Mouse (Mus musculus): ENCODE results near the gene Mical3.
A peak's percentile ranks its signal among the peaks of the same experiment; 100 is the strongest.

Mical3 gene

DNA sequence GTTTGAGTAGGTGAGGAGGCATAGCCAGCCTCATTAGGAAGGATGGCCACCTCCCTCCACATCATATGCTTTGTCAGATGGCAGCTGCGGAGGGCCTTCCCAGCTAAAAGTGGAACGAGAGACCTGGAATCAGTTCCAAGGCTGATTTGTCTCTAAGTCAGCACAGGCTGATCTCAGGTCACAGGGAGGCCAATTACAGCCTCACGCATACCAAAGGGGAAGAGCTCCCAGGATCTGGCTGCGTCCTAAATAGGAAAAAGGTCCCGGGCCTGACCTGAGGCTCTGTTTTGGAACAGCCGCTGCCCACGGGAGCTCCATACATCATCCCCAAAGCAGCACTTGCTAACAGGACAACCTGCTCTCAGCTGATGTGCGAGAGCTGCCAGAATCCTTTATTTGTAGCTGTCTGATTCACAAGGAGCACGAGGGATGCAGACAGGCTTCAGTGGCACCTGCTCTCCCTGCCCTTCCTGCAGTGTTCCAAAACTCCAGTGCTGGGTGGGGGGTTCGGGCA, 143.2 kb downstream of the Mical3 start:
- no peak for DNase-seq (ENCODE audit: low read depth, low spot score)
- Histone ChIP-seq H3K36me3 (ENCODE audit: control insufficient read depth, insufficient read depth, low read length, poor library complexity, severe bottlenecking) (no peaks in the 10 kb centered on the region), H3K27me3 (ENCODE audit: control insufficient read depth, insufficient read depth, low read length, poor library complexity, severe bottlenecking) (no peaks in the 10 kb centered on the region)

DNA sequence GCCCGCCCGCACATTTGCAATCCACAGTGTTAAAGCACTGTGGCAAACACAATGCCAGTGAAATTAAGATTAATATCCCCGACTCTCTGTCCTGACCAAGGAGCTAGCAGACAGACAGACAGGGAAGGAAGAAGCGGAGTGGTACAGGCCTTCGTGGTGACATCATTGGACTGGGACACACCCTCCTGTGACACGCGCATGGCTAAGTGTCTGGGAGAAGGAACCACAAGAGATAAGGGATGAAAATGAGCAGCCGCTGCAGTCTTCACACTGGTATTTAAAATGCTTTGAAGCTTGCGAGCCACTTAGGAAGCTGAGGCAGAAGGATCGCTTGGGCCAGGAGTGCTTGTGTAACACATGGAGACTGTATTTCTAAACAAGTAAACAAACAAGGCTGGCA, 143.6 kb downstream of the Mical3 start:
- DNase-seq (ENCODE audit: low read depth, low spot score) = no peak
- Histone ChIP-seq H3K27me3 (ENCODE audit: control insufficient read depth, insufficient read depth, low read length, poor library complexity, severe bottlenecking) (no peaks in the 10 kb centered on the region), H3K36me3 (ENCODE audit: control insufficient read depth, insufficient read depth, low read length, poor library complexity, severe bottlenecking) (no peaks in the 10 kb centered on the region)

DNA sequence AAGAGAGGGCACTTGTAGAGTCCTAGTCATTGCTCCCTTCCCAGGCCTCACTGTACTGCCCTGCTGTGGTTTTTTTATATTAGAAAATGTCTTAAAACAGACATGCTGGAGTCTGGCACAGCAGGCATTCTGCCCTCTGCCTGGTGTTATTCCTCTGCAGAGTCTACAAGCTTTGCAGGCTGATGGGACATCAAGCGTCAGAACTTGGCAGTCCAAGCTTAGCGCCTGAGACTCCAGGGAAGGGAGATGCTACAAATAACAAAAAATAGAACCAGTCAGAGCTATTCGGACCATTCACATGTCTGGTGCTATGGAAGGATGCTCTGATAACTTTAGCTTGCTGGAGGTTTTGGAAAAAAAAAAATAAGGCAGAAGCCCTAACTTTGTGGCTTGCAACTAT, 144.6 kb downstream of the Mical3 start:
- no peaks in the 10 kb centered on the region for H3K27me3 ChIP-seq (ENCODE audit: control insufficient read depth, insufficient read depth, low read length, poor library complexity, severe bottlenecking)
- DNase-seq (ENCODE audit: low read depth, low spot score) = no peak
- H3K36me3 ChIP-seq (ENCODE audit: control insufficient read depth, insufficient read depth, low read length, poor library complexity, severe bottlenecking) = no peaks in the 10 kb centered on the region

DNA sequence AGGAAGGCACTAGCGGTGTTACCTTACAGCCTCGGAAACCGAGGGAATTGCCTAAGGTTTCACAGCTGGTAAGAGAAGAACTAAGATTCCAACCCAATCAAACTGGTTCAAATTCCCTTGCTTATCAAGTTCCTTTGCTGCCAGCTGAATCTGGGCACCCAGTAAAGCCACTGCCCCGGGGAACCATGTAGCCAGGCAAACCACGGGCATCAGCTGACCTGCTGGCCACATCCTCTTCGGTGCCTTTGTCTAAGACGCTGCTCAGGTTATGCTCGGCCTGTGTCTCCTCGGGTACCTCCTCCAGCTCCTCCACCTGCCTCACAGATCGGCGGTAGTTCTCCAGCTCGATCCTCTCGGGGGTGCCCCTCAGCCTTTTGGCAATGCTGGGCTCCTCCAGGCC, 148.5 kb downstream of the Mical3 start:
- Histone ChIP-seq H3K36me3 (ENCODE audit: control insufficient read depth, insufficient read depth, low read length, poor library complexity, severe bottlenecking) (no peaks in the 10 kb centered on the region), H3K27me3 (ENCODE audit: control insufficient read depth, insufficient read depth, low read length, poor library complexity, severe bottlenecking) (no peaks in the 10 kb centered on the region)
- no peak for DNase-seq (ENCODE audit: low read depth, low spot score)

DNA sequence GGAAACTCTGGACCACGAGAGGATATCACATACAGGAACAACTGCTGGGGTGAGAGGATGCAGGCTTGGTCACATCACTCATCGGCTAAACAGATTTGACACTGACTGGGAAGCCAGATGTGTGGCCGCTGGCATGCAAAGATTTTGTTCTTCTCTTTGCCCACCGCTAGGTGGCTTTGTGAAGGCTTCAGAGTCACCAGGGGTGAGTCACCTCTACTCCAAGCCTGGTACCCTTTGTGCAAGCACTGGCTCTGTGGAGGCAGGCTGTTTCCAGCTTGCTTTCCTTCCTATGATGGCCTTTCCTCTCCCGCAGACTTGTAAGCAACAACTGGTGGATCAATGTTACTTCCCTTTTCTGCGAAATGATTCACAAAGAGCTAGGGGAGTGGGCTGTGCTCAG, 149.3 kb downstream of the Mical3 start:
- H3K27me3 ChIP-seq (ENCODE audit: control insufficient read depth, insufficient read depth, low read length, poor library complexity, severe bottlenecking) = no peaks in the 10 kb centered on the region
- no peak for DNase-seq (ENCODE audit: low read depth, low spot score)

DNA sequence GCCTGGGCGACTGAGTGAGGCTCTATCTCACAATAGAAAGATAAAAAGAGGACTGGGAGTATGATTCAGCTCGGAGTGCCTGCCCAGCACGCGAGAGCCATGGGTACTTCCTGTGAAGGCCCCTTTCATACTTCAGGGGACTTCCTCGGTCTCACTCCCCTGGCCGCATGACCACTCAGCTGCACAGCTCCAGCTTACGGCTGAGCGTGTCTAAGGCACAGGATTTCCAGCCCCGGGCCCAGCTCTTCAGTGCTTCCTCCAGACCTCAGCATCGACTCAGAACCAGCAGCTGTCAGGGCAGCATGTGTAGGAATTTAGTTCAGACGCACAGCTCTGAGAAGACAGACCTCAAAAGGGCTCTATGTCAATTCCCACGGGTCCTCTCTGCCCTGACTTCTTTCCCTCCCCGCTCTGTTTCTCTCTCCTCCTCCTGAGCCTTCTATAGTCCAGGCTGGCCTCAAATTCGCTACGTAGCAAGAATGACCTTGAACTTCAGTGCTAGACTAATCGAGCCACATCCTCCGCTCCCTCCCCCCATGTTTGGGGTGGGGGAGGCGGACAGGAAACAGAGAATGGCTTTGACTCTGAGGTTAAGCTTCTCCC, 152.7 kb downstream of the Mical3 start:
- no peaks in the 10 kb centered on the region for H3K36me3 ChIP-seq (ENCODE audit: control insufficient read depth, insufficient read depth, low read length, poor library complexity, severe bottlenecking)
- peak; percentile 59 for DNase-seq (ENCODE audit: low read depth, low spot score)
- H3K27me3 ChIP-seq (ENCODE audit: control insufficient read depth, insufficient read depth, low read length, poor library complexity, severe bottlenecking) = no peaks in the 10 kb centered on the region

More for the DNA sequence above, 149.3 kb downstream of the Mical3 start:
- H3K36me3 ChIP-seq (ENCODE audit: control insufficient read depth, insufficient read depth, low read length, poor library complexity, severe bottlenecking) = no peaks in the 10 kb centered on the region

DNA sequence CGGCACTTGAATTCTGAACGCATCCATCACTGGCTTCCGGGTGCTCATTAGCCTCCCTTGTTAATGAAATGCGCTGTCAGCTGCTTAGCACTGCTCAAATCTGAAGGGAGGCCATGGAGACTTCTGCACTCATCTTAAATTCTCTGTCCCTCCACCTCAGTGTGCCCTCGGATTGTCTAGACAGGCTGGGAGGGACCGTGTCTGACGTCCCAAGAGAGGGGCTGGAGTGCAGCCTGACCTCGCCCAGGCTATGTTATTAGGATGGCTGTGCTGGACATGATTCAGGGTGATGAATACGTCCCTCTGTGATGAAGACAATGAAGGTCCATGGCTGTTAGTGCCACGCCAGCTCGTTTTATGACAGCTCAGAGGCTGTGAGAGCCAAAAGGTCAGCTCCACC, 153.8 kb downstream of the Mical3 start:
- DNase-seq (ENCODE audit: low read depth, low spot score) = no peak
- H3K27me3 ChIP-seq (ENCODE audit: control insufficient read depth, insufficient read depth, low read length, poor library complexity, severe bottlenecking) = no peaks in the 10 kb centered on the region
- H3K36me3 ChIP-seq (ENCODE audit: control insufficient read depth, insufficient read depth, low read length, poor library complexity, severe bottlenecking) = no peaks in the 10 kb centered on the region

DNA sequence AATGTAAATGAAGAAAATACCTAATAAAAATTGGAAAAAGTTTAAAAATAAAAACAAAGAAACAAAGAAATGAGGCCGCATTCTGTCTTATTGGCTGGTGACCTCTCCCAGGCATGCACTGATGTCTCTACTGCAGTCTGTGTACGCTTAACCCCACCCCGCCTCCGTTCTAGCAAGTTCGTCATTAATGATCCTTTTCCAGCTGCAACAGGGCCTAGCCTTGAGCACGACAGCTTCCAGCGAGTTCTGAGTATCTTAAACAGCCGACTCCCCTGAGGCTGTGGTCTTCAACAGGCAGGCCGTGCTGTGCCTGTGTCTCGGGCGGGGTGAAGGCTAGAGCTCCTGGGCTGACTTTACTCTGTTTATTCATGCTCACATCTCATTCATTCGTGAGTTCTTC, 154.7 kb downstream of the Mical3 start:
- H3K36me3 ChIP-seq (ENCODE audit: control insufficient read depth, insufficient read depth, low read length, poor library complexity, severe bottlenecking) = no peaks in the 10 kb centered on the region
- DNase-seq (ENCODE audit: low read depth, low spot score) = no peak
- H3K27me3 ChIP-seq (ENCODE audit: control insufficient read depth, insufficient read depth, low read length, poor library complexity, severe bottlenecking) = no peaks in the 10 kb centered on the region

DNA sequence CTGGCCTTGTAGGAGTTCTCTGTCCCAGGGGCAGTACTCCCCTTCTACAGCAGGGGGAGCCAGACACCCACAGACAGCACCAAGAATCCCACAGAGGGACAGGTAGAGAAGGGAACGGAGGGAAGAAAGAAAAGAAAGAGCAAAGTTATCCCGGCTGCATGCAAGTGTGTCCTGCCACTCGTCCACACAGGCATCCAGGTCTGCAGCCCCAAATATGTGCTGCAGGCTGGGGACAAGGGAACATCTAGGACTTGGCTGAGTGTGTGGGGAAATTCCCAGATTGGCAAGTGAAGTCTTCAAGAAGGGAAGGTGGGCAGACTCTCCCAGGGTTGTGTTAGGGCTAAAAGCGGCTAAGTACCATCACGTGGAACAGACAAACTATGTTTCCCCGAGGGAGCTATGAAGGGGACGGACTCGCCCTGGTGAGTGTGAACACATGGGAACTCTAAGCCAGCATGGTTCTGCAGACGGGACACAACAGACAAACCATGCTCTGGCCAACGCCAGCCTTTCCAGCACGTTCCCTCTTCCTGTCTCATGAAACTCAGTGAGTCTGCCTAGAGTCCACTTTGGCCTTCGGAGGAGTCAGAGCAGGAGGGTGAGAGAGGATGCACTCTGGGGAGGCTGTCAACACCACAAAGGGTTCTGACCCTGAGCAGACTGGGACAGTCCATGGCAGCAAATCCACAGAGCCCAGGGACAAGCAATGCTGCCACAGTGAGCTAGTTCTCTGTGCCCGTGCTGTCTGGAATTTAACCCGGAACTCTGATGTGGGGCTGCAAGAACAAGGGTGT, 158.8 kb downstream of the Mical3 start:
- DNase-seq (ENCODE audit: low read depth, low spot score) = peak; percentile 85
- H3K27me3 ChIP-seq (ENCODE audit: control insufficient read depth, insufficient read depth, low read length, poor library complexity, severe bottlenecking) = no peaks in the 10 kb centered on the region
- H3K36me3 ChIP-seq (ENCODE audit: control insufficient read depth, insufficient read depth, low read length, poor library complexity, severe bottlenecking) = peaks cover 2% of the 10 kb centered on the region

DNA sequence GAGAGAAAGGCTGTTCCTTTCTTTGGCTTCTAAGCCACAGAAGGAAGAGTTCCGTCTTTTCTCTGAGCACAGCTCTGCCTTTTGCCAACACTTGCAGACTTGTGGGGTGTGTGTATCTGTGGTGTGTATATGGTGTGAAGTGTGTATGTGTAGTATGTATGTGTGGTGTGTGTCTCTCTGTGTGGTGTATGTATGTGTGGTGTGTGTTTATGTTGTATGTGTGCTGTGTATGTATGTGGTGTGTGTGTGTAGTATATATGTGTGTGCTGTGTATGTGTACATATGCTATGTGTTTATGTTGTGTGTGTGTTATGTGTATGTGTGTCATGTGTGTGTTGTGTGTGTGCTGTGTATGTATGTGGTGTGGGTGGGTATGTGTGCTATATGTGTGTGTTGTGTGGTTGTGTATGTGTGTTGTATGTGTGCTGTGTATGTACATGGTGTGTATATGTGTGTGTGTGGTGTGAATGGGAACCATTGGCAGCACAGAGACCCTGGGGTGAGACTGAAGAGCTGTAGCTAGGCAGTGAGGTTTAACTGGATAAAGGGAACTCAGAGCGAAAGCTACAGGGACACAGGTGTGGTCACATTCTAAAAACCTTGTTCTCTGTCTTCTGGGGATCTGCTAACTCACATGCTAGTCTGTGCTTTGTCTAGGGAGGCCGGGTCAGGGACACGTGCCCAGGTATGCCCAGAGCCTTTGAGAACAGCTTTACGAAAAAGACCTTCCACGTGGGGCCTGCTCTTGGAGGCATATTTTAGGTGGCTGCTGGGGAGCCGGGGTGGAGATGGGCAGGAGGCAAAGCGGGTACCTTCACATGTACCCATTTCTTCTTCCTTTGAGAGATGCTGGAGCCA, 159.6 kb downstream of the Mical3 start:
- Histone ChIP-seq H3K27me3 (ENCODE audit: control insufficient read depth, insufficient read depth, low read length, poor library complexity, severe bottlenecking) (no peaks in the 10 kb centered on the region), H3K36me3 (ENCODE audit: control insufficient read depth, insufficient read depth, low read length, poor library complexity, severe bottlenecking) (peaks cover 2% of the 10 kb centered on the region)
- no peak for DNase-seq (ENCODE audit: low read depth, low spot score)

DNA sequence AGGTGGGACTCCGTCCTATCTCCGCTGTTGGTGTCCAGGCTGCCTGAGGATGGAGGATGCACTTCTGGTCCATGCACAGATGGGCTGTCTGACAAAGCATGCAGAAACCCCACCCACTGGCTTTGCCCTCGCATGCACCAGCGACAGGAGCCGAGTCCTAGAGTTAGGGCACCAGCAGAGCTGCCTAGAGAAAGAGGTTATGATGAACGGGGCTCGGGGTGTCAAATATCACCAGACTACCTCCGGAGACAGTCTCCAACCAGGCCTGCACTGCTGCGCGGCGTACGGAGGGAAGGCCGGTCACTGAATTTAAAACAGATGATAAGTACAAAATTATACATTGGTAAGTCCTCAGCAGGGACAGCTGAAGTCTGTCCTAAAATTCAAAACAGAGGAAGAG, 165.0 kb downstream of the Mical3 start:
- Histone ChIP-seq H3K27me3 (ENCODE audit: control insufficient read depth, insufficient read depth, low read length, poor library complexity, severe bottlenecking) (no peaks in the 10 kb centered on the region; the same call in 1 of the 2 replicates), H3K36me3 (ENCODE audit: control insufficient read depth, insufficient read depth, low read length, poor library complexity, severe bottlenecking) (peaks cover 2% of the 10 kb centered on the region)
- no peak for DNase-seq (ENCODE audit: low read depth, low spot score)

DNA sequence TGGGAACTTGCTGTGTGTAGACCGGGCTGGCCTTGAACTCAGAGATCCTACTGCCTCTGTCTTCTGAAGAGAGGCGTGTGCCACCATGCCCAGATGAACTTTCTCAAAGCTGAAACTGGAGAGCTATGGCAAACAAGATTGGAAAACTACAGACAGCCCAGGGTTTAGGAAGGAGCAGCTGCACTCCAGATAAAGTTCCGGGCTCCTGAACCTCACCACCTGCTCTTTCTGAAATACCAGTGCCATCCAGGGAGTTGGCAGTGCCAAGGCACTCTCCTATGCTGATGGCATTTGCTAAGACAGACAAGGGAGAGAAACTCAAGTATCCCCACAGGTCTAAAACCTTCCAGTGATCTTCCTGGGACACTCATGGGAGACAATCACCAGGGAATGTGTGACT, 166.6 kb downstream of the Mical3 start:
- no peak for DNase-seq (ENCODE audit: low read depth, low spot score)
- H3K36me3 ChIP-seq (ENCODE audit: control insufficient read depth, insufficient read depth, low read length, poor library complexity, severe bottlenecking) = no peaks in the 10 kb centered on the region; the same call in 1 of the 2 replicates
- H3K27me3 ChIP-seq (ENCODE audit: control insufficient read depth, insufficient read depth, low read length, poor library complexity, severe bottlenecking) = no peaks in the 10 kb centered on the region; the same call in 1 of the 2 replicates

DNA sequence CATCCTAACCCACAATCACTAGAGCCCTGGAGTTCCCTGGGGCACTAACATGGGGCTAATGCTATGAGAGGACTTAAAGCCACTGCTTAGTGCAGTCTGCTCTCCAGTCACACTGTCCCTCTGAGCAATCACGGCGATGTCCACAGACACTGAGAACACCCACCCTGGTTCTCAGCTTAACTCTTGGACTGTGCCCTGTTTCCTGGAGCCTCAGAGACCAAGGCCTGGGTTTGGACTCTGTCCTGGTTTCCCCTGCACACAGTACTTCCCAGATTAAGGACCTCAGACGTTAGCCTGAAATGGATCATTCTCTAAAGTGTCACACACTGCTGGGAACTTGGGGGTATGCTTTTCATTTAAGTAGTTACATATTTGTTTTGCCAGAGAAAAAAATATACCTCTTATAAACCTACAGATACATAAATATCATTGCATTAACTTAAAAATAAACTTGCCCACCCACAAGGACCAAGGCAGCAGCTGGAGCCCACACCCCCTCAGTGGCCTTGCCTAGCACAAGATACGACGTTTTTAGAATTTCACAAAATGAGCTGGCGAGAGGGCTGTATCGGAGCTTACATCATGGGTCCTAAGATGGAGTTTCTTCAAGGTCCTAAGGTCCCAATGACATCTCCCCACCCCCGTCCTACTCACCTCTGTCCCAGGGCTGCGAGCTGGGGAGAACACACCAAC, 170.3 kb downstream of the Mical3 start:
- Histone ChIP-seq H3K36me3 (ENCODE audit: control insufficient read depth, insufficient read depth, low read length, poor library complexity, severe bottlenecking) (no peaks in the 10 kb centered on the region), H3K27me3 (ENCODE audit: control insufficient read depth, insufficient read depth, low read length, poor library complexity, severe bottlenecking) (no peaks in the 10 kb centered on the region; the same call in 1 of the 2 replicates)
- no peak for DNase-seq (ENCODE audit: low read depth, low spot score)

DNA sequence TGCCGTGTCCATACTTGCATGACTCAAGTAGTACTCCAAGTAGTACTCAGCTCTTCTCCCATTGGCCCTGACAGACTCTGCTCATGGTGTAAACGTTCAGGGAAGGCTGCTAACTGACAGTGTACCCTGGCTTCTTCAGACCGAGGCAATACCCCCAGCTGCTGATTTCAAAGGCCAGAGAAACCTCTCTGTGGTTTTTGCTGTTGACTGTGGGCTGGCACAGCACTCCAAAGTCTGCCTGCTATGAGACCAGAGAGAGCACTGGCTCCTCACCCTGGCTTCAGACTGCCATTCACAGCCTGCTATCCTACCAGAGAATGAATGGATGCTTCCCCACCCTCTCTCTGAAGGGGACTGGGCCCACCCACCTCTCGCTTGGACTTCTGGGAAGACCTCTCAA, 173.5 kb downstream of the Mical3 start:
- Histone ChIP-seq H3K27me3 (ENCODE audit: control insufficient read depth, insufficient read depth, low read length, poor library complexity, severe bottlenecking) (no peaks in the 10 kb centered on the region), H3K36me3 (ENCODE audit: control insufficient read depth, insufficient read depth, low read length, poor library complexity, severe bottlenecking) (no peaks in the 10 kb centered on the region)
- DNase-seq (ENCODE audit: low read depth, low spot score) = no peak

Data from splenic B cell, adult 2 months (primary cell).